Mouse (Mus musculus): ENCODE measurements around the gene Pde8b. TPM values are rescaled to one million over a fixed set of nuclear protein-coding genes. Genes with fewer than 3 reads are reported as not detected.

Pde8b gene
- total and polyA plus RNA-seq, 2 experiments from 2014 or later, result 8.1 to 26.4 TPM

DNA sequence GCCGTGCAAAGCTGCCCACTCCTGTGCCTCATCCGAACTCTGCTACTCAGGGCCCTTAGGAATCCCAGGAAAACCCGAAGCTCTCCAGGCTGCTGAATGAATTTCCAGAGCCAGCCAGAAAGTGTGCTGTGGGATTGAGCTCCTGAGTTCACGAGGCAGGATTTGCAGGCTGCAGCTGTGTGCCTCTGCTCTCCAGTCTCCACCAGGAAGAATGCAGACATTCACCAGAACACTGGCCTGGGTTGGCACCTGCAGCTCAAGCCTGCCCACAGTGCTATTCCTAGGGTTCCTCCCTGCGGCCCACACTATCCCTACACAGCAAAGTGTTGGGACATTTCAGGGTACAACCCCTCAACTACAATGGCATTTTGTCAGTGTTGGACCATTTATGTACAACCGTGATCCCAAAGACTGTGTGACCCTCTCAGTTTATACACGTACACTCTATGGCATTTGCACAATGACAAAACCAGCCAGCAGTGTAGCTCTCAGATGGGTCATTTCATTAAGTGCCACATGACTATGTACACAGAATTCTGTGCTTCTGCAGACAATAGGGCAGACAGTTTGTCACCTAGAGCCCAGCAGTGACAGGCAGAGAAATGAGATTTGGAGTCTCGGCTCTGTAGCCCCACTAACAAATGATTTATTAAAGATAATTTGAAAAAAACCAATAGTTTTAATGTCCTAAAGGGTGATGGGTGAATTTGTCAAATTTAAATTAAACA lies 176.5 kb downstream of the Pde8b start:
- WGBS, result 54% methylated on average over 8 of the region's 8 CpGs
- DNase-seq (ENCODE audit: low spot score), result no peak
- no peak overlapping the region for H3K27ac ChIP-seq

DNA sequence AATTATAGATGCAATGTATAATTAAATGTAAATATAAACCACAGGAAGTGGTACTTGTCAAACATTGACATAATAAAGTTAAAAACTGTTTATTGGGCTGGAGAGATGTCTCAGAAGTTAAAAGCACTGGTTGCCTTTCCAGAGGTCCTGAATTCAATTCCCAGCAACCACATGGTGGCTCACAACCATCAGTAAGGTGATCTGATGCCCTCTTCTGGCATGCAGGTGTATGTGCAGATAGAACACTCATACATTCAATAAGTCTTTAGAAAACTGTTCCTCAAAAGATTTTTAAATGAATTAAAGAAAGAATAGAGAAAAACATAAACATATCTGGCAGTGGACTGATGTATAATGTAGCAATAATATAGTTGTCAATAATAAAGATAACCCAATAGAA lies 179.9 kb downstream of the Pde8b start:
- no peak overlapping the region for H3K9ac ChIP-seq (replicated peaks; ENCODE audit: low read length)
- H3K27me3 ChIP-seq (ENCODE audit: insufficient read depth, low read length), result no peaks in the 10 kb centered on the region
- H3K36me3 ChIP-seq (ENCODE audit: insufficient read depth, low read length), result no peaks in the 10 kb centered on the region
- H3K4me3 ChIP-seq (ENCODE audit: low read length), result no peak overlapping the region
- TF ChIP-seq CTCF (IDR thresholded peaks at IDR 0.05; ENCODE audit: low read depth), result peak; percentile 28
- no peak for DNase-seq (ENCODE audit: low spot score)
- H3K4me1 ChIP-seq (ENCODE audit: insufficient read depth, low read length), result no peaks in the 10 kb centered on the region
- ATAC-seq, result no peak
- no peak overlapping the region for H3K4me2 ChIP-seq (ENCODE audit: low read depth, low read length)
- no peak overlapping the region for H3K27ac ChIP-seq
- no peaks in the 10 kb centered on the region for H3K9me3 ChIP-seq (ENCODE audit: low read length)

More for the DNA sequence above, 176.5 kb downstream of the Pde8b start:
- no peak overlapping the region for H3K4me3 ChIP-seq (ENCODE audit: low read length)
- no peaks in the 10 kb centered on the region for H3K27me3 ChIP-seq (ENCODE audit: insufficient read depth, low read length)
- no peak overlapping the region for H3K9ac ChIP-seq (replicated peaks; ENCODE audit: low read length)
- H3K9me3 ChIP-seq (ENCODE audit: low read length), result no peaks in the 10 kb centered on the region
- H3K4me1 ChIP-seq (ENCODE audit: insufficient read depth, low read length), result no peaks in the 10 kb centered on the region
- H3K4me2 ChIP-seq (ENCODE audit: low read depth, low read length), result no peak overlapping the region
- no peak for TF ChIP-seq CTCF (IDR thresholded peaks at IDR 0.05; ENCODE audit: low read depth)
- H3K36me3 ChIP-seq (ENCODE audit: insufficient read depth, low read length), result no peaks in the 10 kb centered on the region
- peak; percentile 53; the same call in 1 of the 2 replicates for ATAC-seq

DNA sequence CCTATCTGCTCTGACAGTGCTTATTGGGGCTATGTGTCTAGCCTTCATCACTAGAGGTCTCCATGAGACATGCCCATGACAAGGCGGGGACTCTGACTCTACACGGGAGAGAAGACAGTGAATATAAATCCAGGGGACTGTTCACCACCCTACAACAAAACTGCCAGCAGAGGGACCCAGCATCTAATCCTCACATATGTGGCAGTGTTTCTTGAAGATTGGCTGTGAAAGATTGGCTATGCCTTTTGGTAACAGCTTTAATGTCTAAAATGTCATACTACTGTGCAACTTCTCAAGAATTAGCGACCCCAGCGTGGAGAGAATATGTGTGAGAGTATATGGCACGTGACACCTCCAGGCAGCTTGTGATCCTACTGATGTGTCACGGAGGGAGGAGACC lies 182.3 kb downstream of the Pde8b start:
- no peak overlapping the region for H3K9ac ChIP-seq (replicated peaks; ENCODE audit: low read length)
- H3K9me3 ChIP-seq (ENCODE audit: low read length), result no peaks in the 10 kb centered on the region
- H3K4me2 ChIP-seq (ENCODE audit: low read depth, low read length), result no peak overlapping the region
- peak; percentile 59 for TF ChIP-seq CTCF (IDR thresholded peaks at IDR 0.05; ENCODE audit: low read depth)
- no peaks in the 10 kb centered on the region for H3K27me3 ChIP-seq (ENCODE audit: insufficient read depth, low read length)
- peak; percentile 50 for DNase-seq (ENCODE audit: low spot score)
- no peak overlapping the region for H3K27ac ChIP-seq
- no peak overlapping the region for H3K4me3 ChIP-seq (ENCODE audit: low read length)
- no peaks in the 10 kb centered on the region for H3K4me1 ChIP-seq (ENCODE audit: insufficient read depth, low read length)
- no peaks in the 10 kb centered on the region for H3K36me3 ChIP-seq (ENCODE audit: insufficient read depth, low read length)
- ATAC-seq, result no peak
- WGBS, result 59% methylated on average over 6 of the region's 6 CpGs

DNA sequence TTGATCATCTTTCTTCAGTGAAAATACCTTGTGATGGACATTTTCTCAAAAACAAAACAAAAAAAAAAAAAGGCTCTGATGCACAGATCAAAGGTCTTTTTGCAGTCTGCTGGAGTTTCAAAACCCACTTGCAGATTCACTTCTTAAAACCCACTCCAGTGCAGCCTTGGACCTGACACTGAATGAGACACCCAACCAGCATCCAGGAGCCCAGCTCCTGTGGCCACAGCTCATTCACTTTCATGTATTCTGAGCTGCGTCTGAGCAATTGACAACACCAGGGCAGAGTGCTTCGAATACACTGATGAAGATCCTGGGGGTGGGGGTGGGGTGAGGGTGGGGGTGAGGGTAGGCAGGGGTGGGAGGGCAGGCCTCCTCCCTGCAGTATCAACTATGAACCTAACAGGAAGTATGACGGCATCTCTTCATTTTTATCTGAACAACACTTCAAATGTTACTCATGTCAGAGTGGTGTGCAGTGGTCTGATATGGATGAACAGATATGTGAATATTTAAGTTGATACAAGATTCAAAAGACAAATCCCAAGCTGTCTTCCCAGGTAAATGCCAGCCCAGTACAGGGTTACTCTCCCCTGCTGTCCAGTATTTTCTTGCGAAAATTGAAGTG lies 186.6 kb downstream of the Pde8b start:
- no peak for TF ChIP-seq CTCF (IDR thresholded peaks at IDR 0.05; ENCODE audit: low read depth)
- ATAC-seq, result no peak
- WGBS, result 68% methylated on average over 4 of the region's 4 CpGs

DNA sequence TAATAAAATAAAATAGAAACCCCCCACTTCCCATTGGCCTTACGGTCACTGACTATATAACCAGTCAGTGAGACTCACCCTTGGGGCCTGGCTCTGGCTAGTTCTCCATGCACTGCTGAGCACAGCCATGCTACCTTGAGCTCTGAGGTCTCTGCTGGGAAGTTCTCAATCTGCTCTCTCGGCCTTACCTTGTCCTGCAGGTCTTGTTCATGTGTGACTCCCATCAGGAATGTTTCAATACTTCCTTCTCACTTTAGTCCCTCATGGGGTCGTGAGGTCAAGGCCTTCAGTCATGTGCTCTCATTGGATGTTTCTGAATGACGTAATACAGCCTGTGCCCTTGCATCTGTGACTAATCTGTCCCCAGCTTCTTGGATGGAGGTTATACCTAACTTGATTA lies 191.3 kb downstream of the Pde8b start:
- no peak for ATAC-seq
- Histone ChIP-seq H3K4me3 (ENCODE audit: low read length) (no peak overlapping the region), H3K27ac (no peak overlapping the region), H3K4me1 (ENCODE audit: insufficient read depth, low read length) (no peaks in the 10 kb centered on the region), H3K27me3 (ENCODE audit: insufficient read depth, low read length) (no peaks in the 10 kb centered on the region), H3K9me3 (ENCODE audit: low read length) (no peaks in the 10 kb centered on the region), H3K9ac (replicated peaks; ENCODE audit: low read length) (no peak overlapping the region), H3K4me2 (ENCODE audit: low read depth, low read length) (no peak overlapping the region), H3K36me3 (ENCODE audit: insufficient read depth, low read length) (no peaks in the 10 kb centered on the region)
- TF ChIP-seq CTCF (IDR thresholded peaks at IDR 0.05; ENCODE audit: low read depth), result no peak
- 89% methylated on average over 4 of the region's 4 CpGs for WGBS
- no peak for DNase-seq (ENCODE audit: low spot score)

More for the DNA sequence above, 186.6 kb downstream of the Pde8b start:
- Histone ChIP-seq H3K9ac (replicated peaks; ENCODE audit: low read length) (no peak overlapping the region), H3K4me2 (ENCODE audit: low read depth, low read length) (no peak overlapping the region), H3K27ac (no peak overlapping the region), H3K27me3 (ENCODE audit: insufficient read depth, low read length) (no peaks in the 10 kb centered on the region), H3K4me3 (ENCODE audit: low read length) (no peak overlapping the region), H3K9me3 (ENCODE audit: low read length) (no peaks in the 10 kb centered on the region), H3K4me1 (ENCODE audit: insufficient read depth, low read length) (no peaks in the 10 kb centered on the region), H3K36me3 (ENCODE audit: insufficient read depth, low read length) (no peaks in the 10 kb centered on the region)
- no peak for DNase-seq (ENCODE audit: low spot score)

DNA sequence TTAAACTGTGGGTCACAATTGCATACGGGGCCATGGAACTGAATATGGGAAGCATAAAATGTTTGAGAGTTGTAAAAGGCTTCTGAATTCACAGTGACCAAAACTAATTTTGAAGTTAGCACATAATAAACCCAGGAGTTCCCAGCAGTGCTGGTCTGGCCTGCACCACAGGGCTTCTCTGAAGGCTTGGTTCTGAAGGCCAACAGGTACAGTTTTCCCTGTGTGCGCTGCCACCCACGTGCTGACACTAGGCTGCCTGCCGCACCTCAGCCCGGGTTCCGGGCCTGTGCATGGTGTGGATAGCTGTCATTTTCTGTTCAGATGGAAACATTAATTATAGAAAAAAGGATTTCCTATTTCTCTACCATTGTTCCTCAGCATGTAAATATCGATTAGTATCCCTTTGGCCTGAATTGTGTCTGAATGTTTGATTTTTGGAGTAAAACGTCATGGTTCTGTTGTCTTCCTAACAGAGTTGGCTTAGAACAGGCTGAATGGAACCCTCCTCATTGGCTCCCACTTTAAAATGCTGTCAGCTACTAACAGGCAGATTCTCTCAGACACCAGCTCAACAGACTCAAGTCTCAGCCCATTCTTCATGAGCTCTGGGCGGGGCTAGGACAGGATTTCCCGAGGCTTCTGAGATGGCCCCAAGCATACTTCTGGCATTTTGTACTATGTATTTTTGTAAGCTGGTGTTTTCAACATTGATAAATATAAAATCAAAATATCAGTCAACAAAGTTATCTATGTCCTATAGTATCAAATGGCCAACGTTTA lies 193.4 kb downstream of the Pde8b start:
- Histone ChIP-seq H3K4me1 (ENCODE audit: insufficient read depth, low read length) (no peaks in the 10 kb centered on the region), H3K27me3 (ENCODE audit: insufficient read depth, low read length) (no peaks in the 10 kb centered on the region), H3K9ac (replicated peaks; ENCODE audit: low read length) (no peak overlapping the region), H3K36me3 (ENCODE audit: insufficient read depth, low read length) (no peaks in the 10 kb centered on the region), H3K4me3 (ENCODE audit: low read length) (no peak overlapping the region), H3K4me2 (ENCODE audit: low read depth, low read length) (no peak overlapping the region), H3K9me3 (ENCODE audit: low read length) (no peaks in the 10 kb centered on the region), H3K27ac (no peak overlapping the region)
- WGBS, result 84% methylated on average over 11 of the region's 11 CpGs
- ATAC-seq, result no peak
- no peak for DNase-seq (ENCODE audit: low spot score)
- no peak for TF ChIP-seq CTCF (IDR thresholded peaks at IDR 0.05; ENCODE audit: low read depth)

Data from hindbrain, postnatal 0 days (tissue).